Mouse (Mus musculus) lung, postnatal 0 days (tissue): ENCODE results near the gene Gm49378.

Source experiments
- CTCF ChIP-seq: IDR thresholded peaks from 2 replicates; pipeline ENCODE4 v1.5.1; 2016; ENCODE audit warnings: antibody characterized with exemption, mild to moderate bottlenecking
- EP300 ChIP-seq: IDR thresholded peaks from 2 replicates; pipeline ENCODE4 v1.6.1; 2016; ENCODE audit warnings: antibody characterized with exemption, mild to moderate bottlenecking, control low read depth

- TF ChIP-seq CTCF (no peak), EP300 (no peak)
Observed at GRCm38 (mm10) chr14:55641291-55641690, 3.6 kb upstream of the Gm49378 start.
